Mouse (Mus musculus): ENCODE measurements around the gene Polr3gl. TPM values are rescaled to one million over a fixed set of nuclear protein-coding genes. Genes with fewer than 3 reads are reported as not detected.

Polr3gl gene
- polyA plus RNA-seq, 1 experiment: 72.3 TPM

GRCm38 (mm10) chr3:96573611-96574511 lies 20.1 kb downstream of the Polr3gl start:
- 77% methylated on average over 19 of the region's 19 CpGs for WGBS
- H3K4me1 ChIP-seq (ENCODE audit: control insufficient read depth, insufficient read depth, low read length): peaks cover 6% of the 10 kb centered on the region; the same call in 1 of the 2 replicates
- no peak overlapping the region for H3K4me3 ChIP-seq (replicated peaks; ENCODE audit: control insufficient read depth, low read depth, low read length)
- TF ChIP-seq CTCF (IDR thresholded peaks at IDR 0.05; ENCODE audit: control insufficient read depth, insufficient read depth, low read length) (no peak), POLR2A (IDR thresholded peaks at IDR 0.05; ENCODE audit: borderline replicate concordance, control insufficient read depth, low read depth, low read length) (no peak)
- no peak overlapping the region for H3K27ac ChIP-seq (ENCODE audit: control insufficient read depth, insufficient read depth, low read depth, low read length, poor library complexity)

GRCm38 (mm10) chr3:96571896-96572698 lies 21.9 kb downstream of the Polr3gl start:
- 53% methylated on average over 16 of the region's 16 CpGs for WGBS
- Histone ChIP-seq H3K4me3 (replicated peaks; ENCODE audit: control insufficient read depth, low read depth, low read length) (no peak overlapping the region), H3K27ac (ENCODE audit: control insufficient read depth, insufficient read depth, low read depth, low read length, poor library complexity) (peak overlapping the region; percentile 24), H3K4me1 (ENCODE audit: control insufficient read depth, insufficient read depth, low read length) (peaks cover 6% of the 10 kb centered on the region; the same call in 1 of the 2 replicates)
- no peak for TF ChIP-seq CTCF (IDR thresholded peaks at IDR 0.05; ENCODE audit: control insufficient read depth, insufficient read depth, low read length)

DNA sequence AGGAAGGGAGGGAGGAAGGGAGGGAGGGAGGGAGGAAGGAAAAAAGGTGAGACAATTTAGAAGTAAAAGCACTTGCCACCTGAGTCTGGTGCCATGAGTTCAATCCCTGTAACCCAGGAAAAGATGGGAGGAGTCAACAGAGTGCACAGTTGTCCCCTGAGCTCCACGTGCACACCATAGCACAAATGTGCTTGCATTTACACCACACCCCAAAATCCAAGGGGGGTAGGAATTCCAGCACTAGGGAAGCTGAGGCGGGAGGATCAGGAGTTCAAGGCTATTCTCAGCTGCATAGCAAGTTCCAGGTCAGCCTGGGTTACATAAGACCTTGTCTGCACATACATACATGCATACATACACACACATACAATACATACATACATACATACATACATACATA lies 22.6 kb downstream of the Polr3gl start:
- TF ChIP-seq CTCF (IDR thresholded peaks at IDR 0.05; ENCODE audit: control insufficient read depth, insufficient read depth, low read length) (no peak), POLR2A (IDR thresholded peaks at IDR 0.05; ENCODE audit: borderline replicate concordance, control insufficient read depth, low read depth, low read length) (no peak)
- peaks cover 7% of the 10 kb centered on the region; the same call in 1 of the 2 replicates for H3K4me1 ChIP-seq (ENCODE audit: control insufficient read depth, insufficient read depth, low read length)
- no peak overlapping the region for H3K4me3 ChIP-seq (replicated peaks; ENCODE audit: control insufficient read depth, low read depth, low read length)
- WGBS: 70% methylated on average over 2 of the region's 2 CpGs
- no peak overlapping the region for H3K27ac ChIP-seq (ENCODE audit: control insufficient read depth, insufficient read depth, low read depth, low read length, poor library complexity)

- no peak overlapping the region for H3K4me3 ChIP-seq (replicated peaks; ENCODE audit: control insufficient read depth, low read depth, low read length)
- no peak for TF ChIP-seq POLR2A (IDR thresholded peaks at IDR 0.05; ENCODE audit: borderline replicate concordance, control insufficient read depth, low read depth, low read length)
- TF ChIP-seq CTCF (IDR thresholded peaks at IDR 0.05; ENCODE audit: control insufficient read depth, insufficient read depth, low read length): no peak
- H3K4me1 ChIP-seq (ENCODE audit: control insufficient read depth, insufficient read depth, low read length): peaks cover 7% of the 10 kb centered on the region; the same call in 1 of the 2 replicates
- no peak overlapping the region for H3K27ac ChIP-seq (ENCODE audit: control insufficient read depth, insufficient read depth, low read depth, low read length, poor library complexity)
- 33% methylated on average over 7 of the region's 7 CpGs for WGBS
Measured at GRCm38 (mm10) chr3:96570643-96571042, 23.3 kb downstream of the Polr3gl start.

GRCm38 (mm10) chr3:96569966-96570605 lies 23.9 kb downstream of the Polr3gl start:
- Histone ChIP-seq H3K27ac (ENCODE audit: control insufficient read depth, insufficient read depth, low read depth, low read length, poor library complexity) (no peak overlapping the region), H3K4me1 (ENCODE audit: control insufficient read depth, insufficient read depth, low read length) (peaks cover 9% of the 10 kb centered on the region), H3K4me3 (replicated peaks; ENCODE audit: control insufficient read depth, low read depth, low read length) (no peak overlapping the region)
- 88% methylated on average over 11 of the region's 11 CpGs for WGBS
- TF ChIP-seq POLR2A (IDR thresholded peaks at IDR 0.05; ENCODE audit: borderline replicate concordance, control insufficient read depth, low read depth, low read length) (no peak), CTCF (IDR thresholded peaks at IDR 0.05; ENCODE audit: control insufficient read depth, insufficient read depth, low read length) (no peak)

DNA sequence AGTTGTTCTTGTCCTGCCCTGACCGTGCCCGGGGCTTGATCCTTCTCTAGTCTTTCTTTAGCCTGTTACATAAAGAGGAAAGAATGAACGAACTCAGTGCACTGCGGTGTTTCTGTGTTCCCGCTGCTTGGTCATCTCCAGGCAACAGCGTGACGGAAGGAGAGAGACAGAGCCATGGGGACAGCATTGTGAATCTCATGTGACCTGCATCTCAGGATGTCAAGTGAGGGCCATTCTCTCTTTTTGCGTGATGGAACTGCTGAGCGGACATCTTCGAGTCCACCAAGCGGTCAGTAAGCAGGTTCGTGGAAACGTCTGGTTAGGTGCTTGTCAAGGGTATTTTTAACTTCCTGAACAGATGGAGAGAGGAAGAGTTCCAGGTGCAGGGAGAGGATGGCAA lies 24.5 kb downstream of the Polr3gl start:
- Histone ChIP-seq H3K4me1 (ENCODE audit: control insufficient read depth, insufficient read depth, low read length) (peaks cover 9% of the 10 kb centered on the region), H3K27ac (ENCODE audit: control insufficient read depth, insufficient read depth, low read depth, low read length, poor library complexity) (no peak overlapping the region), H3K4me3 (replicated peaks; ENCODE audit: control insufficient read depth, low read depth, low read length) (no peak overlapping the region)
- 88% methylated on average over 13 of the region's 13 CpGs for WGBS
- TF ChIP-seq CTCF (IDR thresholded peaks at IDR 0.05; ENCODE audit: control insufficient read depth, insufficient read depth, low read length) (no peak), POLR2A (IDR thresholded peaks at IDR 0.05; ENCODE audit: borderline replicate concordance, control insufficient read depth, low read depth, low read length) (no peak)

DNA sequence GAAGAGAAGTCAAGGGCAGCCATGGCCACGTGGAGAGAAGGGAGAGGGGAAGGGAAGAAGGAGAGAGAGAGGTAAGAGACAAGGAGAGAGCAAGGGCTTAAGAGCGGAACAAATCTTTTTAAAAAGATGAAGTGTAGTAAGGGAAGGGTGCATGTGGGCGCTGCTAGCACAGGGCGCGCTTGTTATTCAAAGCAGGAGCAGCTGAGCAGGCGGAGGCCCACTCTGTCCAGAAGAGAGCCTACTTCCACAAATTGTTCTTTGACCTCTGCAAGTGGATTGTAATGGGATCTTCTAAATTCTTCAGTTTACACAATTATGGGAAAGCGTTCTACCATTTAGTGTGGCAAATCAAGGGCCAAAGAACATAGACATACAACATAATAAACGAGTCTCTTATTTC lies 25.4 kb downstream of the Polr3gl start:
- Histone ChIP-seq H3K27ac (ENCODE audit: control insufficient read depth, insufficient read depth, low read depth, low read length, poor library complexity) (no peak overlapping the region), H3K4me3 (replicated peaks; ENCODE audit: control insufficient read depth, low read depth, low read length) (no peak overlapping the region), H3K4me1 (ENCODE audit: control insufficient read depth, insufficient read depth, low read length) (peaks cover 12% of the 10 kb centered on the region)
- WGBS: 79% methylated on average over 8 of the region's 8 CpGs
- TF ChIP-seq POLR2A (IDR thresholded peaks at IDR 0.05; ENCODE audit: borderline replicate concordance, control insufficient read depth, low read depth, low read length): no peak
- TF ChIP-seq CTCF (IDR thresholded peaks at IDR 0.05; ENCODE audit: control insufficient read depth, insufficient read depth, low read length): no peak

Measured in bone marrow, adult 2 months (tissue).